Mouse (Mus musculus) CH12F3 (cell line): ENCODE data around the gene Wwox.

Source experiments
- in situ Hi-C: fragments of 300-500 bp; cut with MboI; formaldehyde crosslinking; loops from 2 replicates; pipeline ENCODE4 v1.14.3; 2020; ENCODE audit warnings: low sequenced_read_pairs

The Wwox gene

DNA sequence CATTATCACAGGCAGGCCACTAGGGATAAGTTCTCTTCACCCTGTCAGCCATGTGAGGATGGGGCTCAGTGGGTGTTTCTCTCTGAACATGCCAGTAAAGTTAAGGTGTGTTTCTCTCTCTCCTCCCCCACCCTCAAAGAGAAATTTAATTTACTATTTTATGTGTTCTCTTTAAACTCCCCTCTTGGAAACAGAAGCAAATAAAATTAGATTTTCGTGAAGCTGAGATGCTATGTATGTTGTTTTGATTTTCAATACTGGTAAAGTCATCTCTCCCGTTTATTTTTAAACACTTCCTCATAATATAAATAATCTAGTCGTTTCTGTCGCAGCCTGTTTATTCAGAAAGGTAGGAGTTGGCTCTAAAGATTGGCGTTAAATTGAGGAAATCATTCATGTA lies 196.9 kb downstream of the Wwox start:
- in situ Hi-C loops: no loop called here

DNA sequence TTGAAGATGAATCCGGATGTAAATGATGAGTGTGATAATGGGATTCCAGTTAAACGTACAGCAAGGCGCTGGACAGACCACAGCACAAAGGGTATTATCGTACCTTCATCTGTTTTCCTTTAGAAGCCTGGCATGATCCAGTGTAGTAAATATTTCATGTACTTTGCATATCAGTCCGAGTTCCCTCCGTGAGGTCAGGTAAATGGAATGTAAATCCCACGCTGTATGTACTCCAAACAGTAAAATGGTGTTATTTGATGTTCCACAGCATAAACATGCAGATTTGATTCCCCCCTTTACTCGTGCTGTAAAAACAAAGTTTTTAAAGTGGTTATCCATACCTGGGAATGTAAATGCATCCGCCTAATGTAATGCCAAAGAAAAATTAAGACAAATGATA lies 202.4 kb downstream of the Wwox start:
- in situ Hi-C loops: no loop called here

DNA sequence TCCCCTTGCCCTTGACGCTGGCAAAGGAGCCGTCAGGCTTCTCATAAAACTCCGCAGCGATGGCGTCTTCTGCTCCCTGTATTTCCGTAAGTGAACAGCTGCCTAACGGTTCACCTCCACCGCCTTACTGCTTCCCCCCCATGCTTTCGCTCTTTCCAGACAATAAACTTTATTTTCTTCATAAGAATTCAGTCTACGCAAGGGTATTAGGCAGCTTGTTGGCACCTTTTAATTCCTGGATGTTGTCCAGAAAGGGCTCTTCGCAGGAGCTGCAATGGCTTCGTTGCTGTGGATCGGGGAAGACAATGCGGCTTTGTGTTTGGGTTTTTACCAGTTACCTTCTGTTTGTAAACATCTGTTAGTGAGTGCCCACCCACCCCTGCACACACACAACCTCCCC lies 211.3 kb downstream of the Wwox start:
- in situ Hi-C loops: no loop called here

- in situ Hi-C loops: no loop called here
Measured at GRCm38 (mm10) chr8:114657789-114658188, 218.3 kb downstream of the Wwox start.

- in situ Hi-C loops: no loop called here
Measured at GRCm38 (mm10) chr8:114658475-114658874, 219.0 kb downstream of the Wwox start.

DNA sequence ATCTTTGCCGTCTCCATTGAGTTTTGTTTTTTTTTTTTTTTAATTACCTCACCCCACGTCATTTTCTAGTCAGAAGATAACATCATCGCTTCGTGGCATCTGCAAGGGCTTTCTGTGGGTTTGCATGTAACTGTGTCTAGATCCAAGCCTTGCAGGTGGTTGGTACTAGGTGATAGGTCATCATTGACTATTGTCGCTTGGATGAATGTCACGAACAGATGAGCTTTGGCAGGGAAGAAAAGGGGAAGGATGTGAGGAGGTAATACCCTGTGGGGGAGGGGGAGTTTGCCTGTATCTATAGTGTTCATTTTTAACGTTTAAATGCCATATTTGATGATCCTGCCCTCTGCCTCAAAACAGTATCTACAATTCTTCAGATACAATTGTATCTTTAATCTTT lies 223.6 kb downstream of the Wwox start:
- in situ Hi-C loops: no loop called here

DNA sequence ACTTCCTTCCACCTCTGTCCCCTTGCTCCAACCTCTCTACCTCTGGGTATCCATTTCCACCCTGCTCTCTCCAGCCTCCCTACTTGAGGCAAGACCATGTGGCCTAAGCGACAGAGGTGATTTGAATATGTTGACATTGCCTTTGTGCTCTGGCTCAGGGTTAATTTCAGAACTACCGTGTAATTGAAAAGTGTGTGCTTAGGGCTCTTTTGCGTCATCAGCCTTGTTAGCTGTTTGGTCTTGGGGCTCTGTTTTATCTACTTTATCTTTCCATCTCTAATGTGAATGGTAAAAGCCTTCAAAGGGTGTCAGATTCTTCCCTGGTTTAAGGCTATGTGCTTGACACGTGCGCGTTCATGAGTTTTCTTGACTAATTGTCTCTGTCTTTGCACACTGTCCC lies 226.1 kb downstream of the Wwox start:
- in situ Hi-C loops: no loop called here

DNA sequence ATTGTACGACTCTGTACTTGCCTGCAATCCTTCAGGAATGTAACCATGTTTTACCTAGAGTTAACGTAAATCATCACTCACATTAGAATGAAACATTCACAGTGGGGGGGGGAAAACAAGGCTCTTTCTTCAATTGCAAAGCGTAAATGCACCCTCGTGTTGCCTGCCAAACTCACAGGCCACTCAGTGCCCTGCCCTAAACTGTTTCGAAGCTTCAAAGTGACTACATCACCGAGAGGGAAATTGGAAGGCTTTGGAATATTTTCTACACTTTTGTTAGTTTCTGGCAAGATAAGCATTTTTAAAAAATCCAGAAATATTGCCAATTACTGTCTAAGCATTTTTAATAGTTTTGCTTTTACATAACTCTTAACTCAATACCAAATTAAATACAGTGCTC lies 231.3 kb downstream of the Wwox start:
- in situ Hi-C loops: no loop called here

GRCm38 (mm10) chr8:114671237-114671674 lies 231.8 kb downstream of the Wwox start:
- in situ Hi-C loops: no loop called here

GRCm38 (mm10) chr8:114673416-114673815 lies 234.0 kb downstream of the Wwox start:
- in situ Hi-C loops: no loop called here

- in situ Hi-C loops: no loop called here
Measured at GRCm38 (mm10) chr8:114675151-114675550, 235.7 kb downstream of the Wwox start.

GRCm38 (mm10) chr8:114676918-114677317 lies 237.5 kb downstream of the Wwox start:
- in situ Hi-C loops: no loop called here

- in situ Hi-C loops: no loop called here
Measured at GRCm38 (mm10) chr8:114677551-114678127, 238.2 kb downstream of the Wwox start.

- in situ Hi-C loops: no loop called here
Measured at GRCm38 (mm10) chr8:114679386-114680098, 240.1 kb downstream of the Wwox start.

GRCm38 (mm10) chr8:114681136-114681535 lies 241.7 kb downstream of the Wwox start:
- in situ Hi-C loops: no loop called here

- in situ Hi-C loops: no loop called here
Measured at GRCm38 (mm10) chr8:114682166-114682565, 242.7 kb downstream of the Wwox start.

DNA sequence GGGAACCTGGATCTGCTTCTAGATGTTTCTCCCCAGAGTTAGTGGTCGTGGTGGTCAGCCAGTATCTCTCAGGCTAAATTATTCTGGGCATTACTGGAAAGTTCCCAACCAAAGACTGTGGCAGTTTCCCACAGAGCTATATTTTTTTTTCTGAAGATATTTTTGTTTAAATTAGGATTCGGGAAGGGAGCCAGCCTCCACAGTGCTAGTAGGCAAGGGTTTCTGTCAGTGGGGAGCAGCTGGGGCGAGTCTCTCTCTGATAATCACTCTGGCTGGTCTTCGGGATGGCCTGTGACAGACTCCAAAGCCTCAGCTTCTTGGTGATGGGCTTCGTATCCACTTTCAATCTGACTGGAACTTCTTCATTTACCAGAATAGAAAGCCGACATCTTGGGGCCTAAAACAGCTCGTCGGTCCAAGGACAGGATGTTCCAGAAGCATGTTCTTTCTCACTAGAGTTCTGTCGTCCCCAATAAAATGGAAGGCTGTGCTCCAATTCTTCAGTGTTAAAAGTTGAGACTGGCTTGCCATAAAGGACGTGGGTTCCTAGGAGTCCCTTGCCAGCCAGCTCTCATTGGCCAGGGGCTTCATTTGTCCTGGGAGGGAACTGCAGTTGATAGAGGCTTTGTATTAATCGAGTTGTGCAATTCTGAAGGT lies 244.7 kb downstream of the Wwox start:
- in situ Hi-C loops: no loop called here

GRCm38 (mm10) chr8:114686462-114686861 lies 247.0 kb downstream of the Wwox start:
- in situ Hi-C loops: no loop called here

DNA sequence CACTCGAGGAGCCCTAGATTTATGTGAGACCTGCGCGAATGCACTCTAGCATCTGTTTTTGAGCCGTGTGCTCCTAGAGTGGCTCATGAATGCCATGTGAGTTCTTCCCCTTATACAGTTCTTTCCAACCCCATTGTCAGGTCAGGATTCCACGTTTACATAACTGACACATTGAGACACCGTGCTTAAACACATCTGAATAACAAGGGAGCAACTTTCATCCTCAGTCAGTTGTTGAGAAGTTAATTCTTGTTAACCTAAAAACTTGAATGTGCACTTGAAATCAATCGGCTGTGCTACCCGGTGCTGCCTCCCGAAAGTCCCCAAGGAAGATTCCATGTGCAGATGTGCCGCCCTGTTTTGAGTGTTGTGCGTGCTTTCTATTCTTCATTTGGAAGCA lies 249.3 kb downstream of the Wwox start:
- in situ Hi-C loops: no loop called here

- in situ Hi-C loops: no loop called here
Measured at GRCm38 (mm10) chr8:114694566-114695198, 255.2 kb downstream of the Wwox start.

DNA sequence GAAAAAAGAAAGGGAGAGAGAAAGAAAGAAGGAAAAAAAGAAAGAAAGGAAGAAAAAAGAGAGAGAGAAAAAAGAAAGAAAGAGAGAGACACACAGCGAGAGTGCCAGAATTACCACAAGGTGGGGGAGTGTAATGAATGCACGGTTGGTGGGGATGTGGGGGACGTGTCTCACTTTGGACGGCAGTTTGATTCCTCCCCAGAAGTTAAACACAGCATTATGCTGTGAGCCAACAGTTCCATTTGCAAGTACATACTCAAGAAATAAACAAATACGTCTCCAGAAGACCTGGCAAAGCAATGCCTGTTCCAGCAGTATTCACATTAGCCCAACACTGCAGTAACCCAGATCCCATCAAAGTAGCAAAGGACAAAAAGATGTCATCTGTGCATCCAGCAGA lies 264.1 kb downstream of the Wwox start:
- in situ Hi-C loops: no loop called here
